Mouse (Mus musculus) heart, postnatal 36 days (tissue): Measurements from ENCODE around the gene Grb2. TPM values are rescaled to one million over a fixed set of nuclear protein-coding genes. Genes with fewer than 3 reads are reported as not detected.

ENCODE experiments used
- DNase-seq, 2 experiments: peaks; one replicate each; pipeline ENCODE4 v3.0.0; 2021 to 2022
- intact Hi-C: fragments of 180-260 bp; cut with DNase I; formaldehyde crosslinking; loops from one replicate; pipeline ENCODE4 v1.15.1; 2025
- total RNA-seq, 2 experiments: library from RNA; stranded (reverse); gene quantifications; 2 replicates each; pipeline ENCODE4 v1.2.3; 2021

Grb2 gene
- total RNA-seq, 2 experiments from 2014 or later = 102 to 110 TPM

DNA sequence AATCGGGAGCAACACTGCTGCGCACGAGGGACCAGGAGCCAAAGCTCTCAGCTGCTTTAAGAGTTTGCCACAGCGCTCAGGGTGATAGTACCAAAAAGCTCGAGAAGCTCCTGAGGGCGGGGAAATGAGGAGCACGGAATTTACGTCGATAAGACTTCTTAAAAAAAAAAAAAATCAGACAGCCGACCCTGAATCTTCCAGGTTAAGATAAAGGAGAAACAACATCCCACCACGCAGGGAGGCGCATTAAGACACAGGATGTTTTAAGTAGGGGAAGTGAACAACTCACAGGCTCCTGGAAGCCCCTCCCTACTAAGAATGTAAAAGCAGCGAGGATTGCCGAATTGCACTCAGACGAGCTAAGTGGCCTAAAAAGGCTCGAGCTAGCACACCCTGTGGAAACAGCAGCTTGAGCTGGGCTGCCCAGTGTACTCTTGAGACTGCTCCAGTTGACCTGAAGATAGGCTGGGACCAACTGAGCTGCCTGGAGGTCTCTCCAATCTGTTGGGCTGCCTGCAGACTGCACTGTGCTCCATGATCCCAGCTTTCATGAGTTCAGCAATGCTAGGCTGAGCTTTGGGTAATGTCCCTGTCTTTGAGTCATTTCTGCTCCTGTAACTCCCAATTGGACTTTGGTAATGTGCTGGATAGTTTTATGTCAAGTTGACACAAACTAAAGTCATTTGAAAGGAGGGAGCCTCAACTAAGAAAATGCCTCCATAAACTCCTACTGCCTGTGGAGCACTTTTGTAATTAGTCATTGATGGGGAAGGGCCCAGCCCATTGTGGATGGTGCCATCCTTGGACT lies 95.1 kb downstream of the Grb2 start:
- no peak for DNase-seq
- intact Hi-C loops = loop anchor here (5.0 kb wide), 1 partner anchor 131 kb away; no protein-coding TSS in a partner anchor

DNA sequence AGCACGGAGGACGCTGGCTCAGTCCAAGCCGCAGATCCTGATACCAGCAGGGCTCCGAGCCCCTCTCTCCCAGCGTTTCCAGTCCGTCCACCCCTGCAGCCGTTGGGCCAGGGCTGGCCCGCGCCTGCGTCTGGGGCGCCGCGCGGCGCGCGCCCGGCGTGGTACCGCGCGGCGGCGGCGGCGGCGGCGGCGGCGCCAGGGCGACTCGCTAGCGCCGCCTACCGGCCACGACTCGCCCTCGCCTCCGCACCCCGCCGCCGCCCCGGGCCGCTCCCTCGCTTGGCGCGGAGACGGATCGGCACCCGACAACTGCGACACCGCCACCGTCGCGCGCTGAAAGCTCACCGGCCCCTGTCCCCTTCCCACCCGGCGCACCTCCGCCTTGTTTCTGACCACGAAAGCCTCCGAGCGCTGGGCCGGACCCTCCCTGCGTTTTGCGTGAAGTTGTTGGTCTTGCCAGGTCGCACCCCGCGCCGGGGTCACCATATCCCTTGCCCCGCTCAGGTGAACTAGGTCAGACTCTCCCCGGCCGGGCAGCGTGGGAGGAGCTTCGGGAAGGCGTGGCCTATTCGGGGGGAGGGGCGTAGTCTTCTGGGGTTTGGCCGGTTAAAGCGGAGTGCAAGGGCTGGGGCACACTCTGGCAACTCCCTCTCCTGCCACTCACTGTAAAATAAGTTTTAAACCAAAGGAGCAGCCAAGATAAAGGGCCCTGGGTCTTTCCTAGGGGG lies 95.8 kb downstream of the Grb2 start, which contains the start of gene Mif4gd:
Mif4gd (minus strand) TSS at position 560 of the 728 bp plus-strand sequence.
- intact Hi-C loops = loop anchor here (5.0 kb wide), 1 partner anchor 130 kb away; no protein-coding TSS in a partner anchor
- DNase-seq = peak; percentile 95

GRCm38 (mm10) chr11:115612059-115612409 lies 96.4 kb downstream of the Grb2 start:
- intact Hi-C loops = loop anchor here (5.0 kb wide), 1 partner anchor 130 kb away; no protein-coding TSS in a partner anchor
- peak; percentile 83 to 85 for DNase-seq

DNA sequence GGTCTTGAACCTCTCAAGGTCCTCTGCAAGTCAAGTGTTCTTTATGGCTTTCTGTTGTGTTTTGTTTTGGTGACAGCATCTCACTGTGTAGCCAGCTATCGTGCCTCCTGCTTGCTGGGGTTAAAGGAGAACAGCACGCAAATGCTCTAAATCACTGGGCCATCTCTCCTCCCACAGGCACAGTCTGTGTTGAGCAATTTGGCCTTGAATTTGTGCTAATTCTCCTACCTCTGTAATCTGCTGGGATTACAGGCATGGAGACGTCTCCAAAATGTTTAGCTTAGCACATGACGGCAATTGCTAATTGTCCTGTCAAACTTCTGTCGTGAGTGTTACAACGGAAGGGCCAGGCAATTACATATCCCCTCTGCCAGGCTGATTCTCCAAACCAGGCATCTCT lies 97.2 kb downstream of the Grb2 start:
- DNase-seq = no peak
- intact Hi-C loops = loop anchor here (5.0 kb wide), 1 partner anchor 129 kb away; no protein-coding TSS in a partner anchor

GRCm38 (mm10) chr11:115609576-115609975 lies 98.8 kb downstream of the Grb2 start:
- DNase-seq = no peak
- intact Hi-C loops = no loop called here

- intact Hi-C loops = no loop called here
- no peak for DNase-seq
Observed at GRCm38 (mm10) chr11:115608421-115609399, 99.7 kb downstream of the Grb2 start.

DNA sequence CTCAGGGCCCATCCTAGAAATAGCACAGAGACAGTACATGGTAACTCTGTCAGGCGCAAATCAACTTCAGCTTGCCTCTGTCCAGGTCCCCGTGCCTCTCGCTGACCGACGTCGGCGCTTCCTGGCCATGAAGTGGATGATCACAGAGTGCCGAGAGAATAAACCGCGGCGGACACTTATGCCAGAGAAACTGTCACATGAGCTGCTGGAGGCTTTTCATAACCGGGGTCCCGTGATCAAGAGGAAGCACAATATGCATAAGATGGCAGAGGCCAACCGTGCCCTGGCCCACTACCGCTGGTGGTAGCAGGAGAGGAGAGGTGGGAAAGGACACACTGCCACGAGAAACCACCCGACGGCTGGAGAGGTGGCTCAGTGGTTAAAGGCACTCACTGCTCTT lies 101.7 kb downstream of the Grb2 start:
- no peak for DNase-seq
- intact Hi-C loops = no loop called here

DNA sequence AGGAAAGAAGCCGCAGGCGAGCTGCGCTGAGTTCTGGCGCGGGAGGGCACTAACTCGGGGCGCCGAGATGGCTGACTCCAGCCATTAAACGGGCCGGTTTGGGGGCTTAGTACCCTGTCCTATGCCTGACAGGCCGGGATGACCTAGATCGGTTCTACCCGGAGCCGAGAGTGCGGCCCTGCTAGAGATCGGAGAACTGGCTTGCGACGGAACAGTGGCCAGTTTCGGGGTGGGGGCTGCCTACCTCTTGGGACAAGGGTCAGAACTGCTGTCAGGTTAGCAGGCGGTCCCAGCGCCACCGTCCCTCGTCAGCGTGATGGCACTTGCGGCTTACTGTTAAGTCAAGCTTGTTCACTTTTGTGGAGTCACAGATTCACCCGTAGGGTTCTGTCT lies 104.1 kb downstream of the Grb2 start:
- DNase-seq = no peak
- intact Hi-C loops = loop anchor here (5.0 kb wide), 1 partner anchor 117 kb away; no protein-coding TSS in a partner anchor

DNA sequence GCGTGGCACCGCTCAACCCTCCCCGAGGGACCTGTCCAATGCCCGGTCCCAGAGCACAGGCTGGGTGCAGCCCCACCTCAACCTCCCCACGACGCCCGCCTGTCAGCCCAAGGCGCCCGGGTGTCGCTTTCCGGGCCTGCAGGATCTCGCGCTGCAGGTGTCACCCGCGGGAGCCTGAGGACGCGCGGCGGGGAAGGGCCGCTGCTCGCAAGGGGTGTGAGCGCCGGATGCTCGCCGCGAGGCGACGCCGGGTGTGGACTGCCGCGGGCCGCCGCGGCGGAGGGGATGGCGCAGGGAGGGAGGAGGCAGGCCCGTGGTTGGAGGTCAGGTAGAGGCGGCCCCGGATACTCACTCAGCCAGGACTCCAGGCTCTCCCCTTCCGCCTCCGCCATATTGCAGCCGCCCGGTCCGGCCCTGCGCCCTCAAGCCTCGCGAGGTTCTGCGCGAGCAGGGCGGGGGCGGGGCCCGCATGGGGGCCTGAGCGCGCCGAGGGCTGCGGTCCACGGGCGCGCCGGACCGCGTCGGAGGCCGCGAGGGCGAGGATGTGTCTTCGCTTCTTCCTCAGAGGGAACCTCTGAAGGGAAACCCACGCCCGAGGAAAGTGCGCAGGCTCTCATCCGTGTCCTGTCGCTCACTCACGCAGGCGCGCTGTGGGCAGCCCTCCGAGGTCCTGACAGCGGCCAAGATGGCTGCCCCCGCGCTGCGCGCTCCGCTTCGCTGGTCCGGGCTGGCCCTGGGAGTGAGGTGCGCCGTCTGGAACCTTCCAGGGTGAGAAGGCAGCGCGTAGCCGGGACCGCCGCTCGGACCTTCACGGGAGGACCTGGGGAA lies 104.7 kb downstream of the Grb2 start, which contains the start of the genes Mrps7 and Gga3:
Mrps7 (plus strand) TSS at position 450 of the 828 bp plus-strand sequence.
Gga3 (minus strand) TSS at position 576 of the 828 bp plus-strand sequence.
- intact Hi-C loops = loop anchor here (5.0 kb wide), 1 partner anchor 116 kb away; no protein-coding TSS in a partner anchor
- DNase-seq = peak; percentile 95

GRCm38 (mm10) chr11:115603128-115603475 lies 105.3 kb downstream of the Grb2 start:
- DNase-seq = no peak
- intact Hi-C loops = loop anchor here (5.0 kb wide), 1 partner anchor 116 kb away; no protein-coding TSS in a partner anchor

DNA sequence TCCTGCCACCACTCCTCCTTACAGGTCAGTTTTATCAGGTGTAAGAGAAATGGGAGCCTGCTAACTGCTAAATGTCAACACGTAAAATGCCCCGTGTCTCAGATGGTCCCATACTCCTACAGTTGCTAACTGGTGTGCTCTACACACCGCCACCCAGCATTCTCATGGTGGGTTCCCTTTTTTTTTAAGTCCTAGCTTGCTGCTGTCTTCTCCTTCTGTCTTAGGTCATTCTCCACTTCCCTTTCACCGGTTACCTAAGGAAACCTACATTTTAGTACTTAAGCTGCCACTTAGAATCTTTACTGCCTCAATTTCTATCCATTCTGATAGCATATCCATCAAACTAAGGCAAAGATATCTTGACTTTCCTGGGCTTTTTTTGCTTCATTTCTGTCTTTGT lies 107.2 kb downstream of the Grb2 start:
- intact Hi-C loops = loop anchor here (5.0 kb wide), 1 partner anchor 114 kb away; no protein-coding TSS in a partner anchor
- no peak for DNase-seq

DNA sequence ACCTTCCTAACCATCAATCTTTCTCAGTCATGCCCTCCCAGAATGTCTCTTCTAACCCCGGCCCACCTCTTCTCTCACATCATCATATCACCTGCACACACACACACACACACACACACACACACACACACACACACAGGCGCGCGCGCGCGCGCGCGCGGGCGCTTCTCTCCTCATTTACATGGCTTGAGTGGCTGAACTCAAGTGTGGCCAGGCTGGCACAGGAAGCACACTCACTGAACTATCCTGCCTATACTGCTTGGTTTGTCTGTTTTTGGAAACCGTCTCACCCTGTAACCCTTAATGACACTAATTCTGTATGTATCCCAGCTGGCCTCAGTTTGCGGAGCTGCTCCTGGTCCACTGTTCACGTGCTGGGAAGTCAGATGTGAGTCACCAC lies 107.7 kb downstream of the Grb2 start:
- no peak for DNase-seq
- intact Hi-C loops = loop anchor here (5.0 kb wide), 1 partner anchor 113 kb away; no protein-coding TSS in a partner anchor

DNA sequence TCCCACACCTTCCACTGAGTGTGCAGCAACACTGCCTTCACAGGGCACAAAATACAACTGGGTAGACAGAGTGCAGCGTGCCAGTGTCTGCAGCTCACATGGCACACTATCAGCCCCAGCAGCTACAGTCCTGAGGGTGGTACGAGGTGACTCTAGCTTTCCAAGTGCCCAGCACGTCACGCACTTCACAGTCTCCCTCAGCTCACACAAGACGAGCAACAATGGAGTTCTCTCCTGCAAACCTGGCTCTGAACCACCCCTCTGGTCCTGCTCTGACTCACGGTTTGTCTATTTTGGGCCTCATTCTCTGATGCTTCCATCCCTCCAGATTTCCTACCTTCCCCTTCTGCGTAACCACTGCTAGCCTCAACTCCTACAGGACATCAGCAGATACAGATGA lies 108.7 kb downstream of the Grb2 start:
- DNase-seq = no peak
- intact Hi-C loops = loop anchor here (5.0 kb wide), 1 partner anchor 112 kb away; no protein-coding TSS in a partner anchor

DNA sequence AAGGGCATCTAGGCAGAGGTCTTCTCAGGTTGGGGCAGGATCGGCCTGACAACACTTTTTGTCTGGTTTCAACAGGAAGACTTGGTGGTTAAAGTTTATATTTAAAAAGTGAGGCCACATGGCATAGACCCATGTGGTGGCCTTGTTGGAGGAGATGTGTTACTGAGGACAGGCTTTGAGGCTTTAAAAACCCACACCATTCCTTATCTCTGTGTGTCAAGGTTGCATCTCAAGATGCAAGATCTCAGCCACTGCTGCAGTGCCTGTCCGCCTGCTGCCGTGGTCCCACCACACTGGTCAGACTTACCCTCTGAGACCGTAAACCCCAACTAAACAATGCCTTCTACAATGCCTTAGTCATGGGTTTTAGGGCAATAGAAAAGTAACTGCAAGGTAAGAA lies 110.1 kb downstream of the Grb2 start:
- DNase-seq = no peak
- intact Hi-C loops = no loop called here

DNA sequence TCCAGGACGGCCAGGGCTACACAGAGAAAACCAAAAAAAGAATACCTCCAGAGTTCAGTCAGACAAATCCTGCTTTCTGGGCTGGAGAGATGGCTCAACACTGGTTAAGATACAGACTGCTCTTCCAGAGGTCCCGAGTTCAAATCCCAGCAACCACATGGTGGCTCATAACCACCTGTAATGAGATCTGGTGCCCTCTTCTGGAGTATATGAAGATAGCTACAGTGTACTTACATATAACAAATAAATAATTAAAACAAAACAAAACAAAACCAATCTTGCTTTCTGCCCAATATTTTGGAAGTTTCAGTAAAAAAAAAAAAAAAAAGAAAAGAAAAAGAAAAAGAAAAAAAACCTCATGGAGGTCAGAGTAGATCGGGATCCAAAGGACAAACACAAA lies 113.2 kb downstream of the Grb2 start:
- intact Hi-C loops = no loop called here
- DNase-seq = no peak
